Mouse (Mus musculus) forelimb bud, embryonic 11.5 days (tissue): ENCODE data around the gene Rab19.
"Not testable (repeated sequence)": the region's sequence is repeated elsewhere in the genome, so short reads cannot be mapped to it uniquely, and the experiment has no call there.

Experiments
- DNase-seq: peaks from one replicate; pipeline ENCODE4 v3.0.0-alpha.2; 2012; ENCODE audit warnings: low read depth, low spot score

Gene Rab19

GRCm38 (mm10) chr6:39430722-39431121, 49.7 kb downstream of the Rab19 start:
- DNase-seq: no peak

GRCm38 (mm10) chr6:39433174-39433573, 52.2 kb downstream of the Rab19 start:
- no peak for DNase-seq

DNA sequence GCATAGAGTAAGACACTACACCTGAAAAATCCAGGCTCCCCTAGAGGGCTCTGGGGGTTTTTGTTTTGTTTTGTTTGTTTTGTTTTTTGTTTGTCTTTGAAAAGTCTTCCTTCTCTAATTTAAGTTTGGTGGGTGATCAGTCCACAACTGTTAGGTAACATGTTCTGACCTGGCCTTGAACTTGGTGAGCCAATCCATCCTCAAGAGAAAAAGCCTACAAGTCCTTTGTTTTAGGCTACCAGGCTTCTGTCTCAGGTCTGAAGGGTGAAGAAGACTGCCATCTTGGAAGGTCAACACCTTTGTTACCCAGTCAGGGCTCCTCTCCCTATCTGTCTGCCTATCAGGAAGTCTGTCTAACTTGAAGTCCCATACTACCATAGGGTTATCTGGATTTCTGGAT, 52.7 kb downstream of the Rab19 start:
- no peak for DNase-seq

- DNase-seq: no peak
Measured at GRCm38 (mm10) chr6:39434111-39434885, 53.3 kb downstream of the Rab19 start.

DNA sequence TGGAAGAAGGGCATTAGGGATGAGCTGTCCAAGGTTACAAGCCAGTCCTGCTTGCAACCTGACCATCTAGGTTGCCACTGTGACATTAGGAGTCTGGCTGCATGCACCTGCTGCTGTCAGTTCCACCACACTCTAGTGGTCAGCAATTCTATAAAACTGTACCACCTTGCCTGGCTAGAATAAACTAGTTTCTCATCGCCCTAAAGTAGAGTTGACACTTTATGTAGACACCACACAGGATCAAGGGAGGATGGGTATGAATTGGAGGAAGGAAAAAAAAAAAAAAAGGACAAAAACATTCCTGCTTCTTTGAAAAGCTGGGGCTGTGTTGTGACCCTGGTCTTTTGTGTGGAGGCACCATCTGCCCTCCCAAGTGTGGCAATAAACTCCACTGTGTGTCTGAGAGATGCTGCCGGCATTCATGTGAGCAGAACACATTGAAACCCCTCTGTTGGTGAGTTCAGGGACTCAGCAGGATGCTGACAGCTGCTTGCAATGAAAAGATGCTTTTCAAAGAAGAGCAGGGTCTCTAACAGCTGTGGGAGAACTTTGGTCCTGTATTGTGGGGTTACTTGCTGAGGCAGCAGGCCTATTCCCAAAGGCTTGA, 54.0 kb downstream of the Rab19 start:
- no peak for DNase-seq

DNA sequence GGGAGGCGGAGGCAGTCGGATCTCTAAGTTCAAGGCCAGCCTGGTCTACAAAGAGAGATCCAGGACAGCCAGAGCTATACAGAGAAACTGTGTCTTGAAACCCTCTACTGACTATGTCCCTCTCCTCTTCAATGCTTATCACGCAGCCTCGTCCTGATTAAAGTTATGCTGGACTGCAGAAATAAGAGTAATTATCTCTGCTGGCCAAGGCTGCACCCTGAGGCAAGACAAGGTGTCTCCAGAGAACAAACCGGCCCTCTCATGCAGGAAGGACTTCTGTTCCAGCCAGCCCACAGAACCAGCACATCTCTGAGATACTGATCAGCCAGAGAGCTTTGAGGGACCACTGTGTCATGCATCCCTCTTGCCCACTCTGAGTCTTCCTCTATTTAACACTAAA, 54.9 kb downstream of the Rab19 start:
- no peak for DNase-seq

DNA sequence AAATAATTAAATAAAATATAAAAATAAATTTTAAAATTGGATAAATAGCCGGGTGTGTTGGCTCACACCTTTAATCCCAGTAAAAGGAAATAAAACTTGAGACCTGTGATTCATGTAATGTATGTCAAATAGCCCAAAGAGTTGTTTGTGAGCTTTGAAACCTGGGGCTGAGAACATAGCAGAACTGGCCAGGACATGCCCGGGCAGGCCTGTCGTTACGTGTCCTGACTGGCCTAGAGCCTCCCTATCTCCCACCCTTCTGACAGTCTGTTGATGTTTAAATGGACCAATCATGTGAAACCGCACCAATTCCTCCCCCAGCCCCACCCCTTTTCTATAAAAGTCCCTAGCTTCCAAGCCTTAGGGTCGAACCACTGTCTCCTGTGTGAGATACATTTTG, 56.5 kb downstream of the Rab19 start:
- DNase-seq: not testable (repeated sequence)
